Mouse (Mus musculus) forebrain, embryonic 15.5 days (tissue): Measurements from ENCODE around the gene Sema4d. TPM values are rescaled to one million over a fixed set of nuclear protein-coding genes. Genes with fewer than 3 reads are reported as not detected.

Experiments used
- ATAC-seq: fragments of 200-750 bp; cut with Nextera tagmentation; replicated peaks from 2 replicates; pipeline ENCODE4 v1.8.0; 2017; ENCODE audit warnings: mild to moderate bottlenecking, moderate TSS enrichment, moderate library complexity
- H3K27ac ChIP-seq: fragments of 300-500 bp; sonication (generic); replicated peaks from 2 replicates; pipeline ENCODE4 v1.5.1; 2015; ENCODE audit warnings: mild to moderate bottlenecking, inconsistent platforms
- H3K27me3 ChIP-seq: fragments of 300-500 bp; sonication (generic); 2 replicates; pipeline ENCODE4 v1.6.1; 2015; ENCODE audit warnings: inconsistent platforms
- H3K36me3 ChIP-seq: fragments of 300-500 bp; sonication (generic); 2 replicates; pipeline ENCODE4 v1.6.1; 2015; ENCODE audit warnings: mild to moderate bottlenecking, inconsistent platforms
- H3K4me1 ChIP-seq: fragments of 300-500 bp; sonication (generic); 2 replicates; pipeline ENCODE4 v1.6.1; 2015; ENCODE audit warnings: inconsistent platforms
- H3K4me2 ChIP-seq: fragments of 300-500 bp; sonication (generic); replicated peaks from 2 replicates; pipeline ENCODE4 v1.6.1; 2015; ENCODE audit warnings: mild to moderate bottlenecking, inconsistent platforms
- H3K4me3 ChIP-seq: fragments of 300-500 bp; sonication (generic); 2 replicates; pipeline ENCODE4 v1.5.1; 2015; ENCODE audit warnings: mild to moderate bottlenecking, inconsistent platforms
- H3K9ac ChIP-seq: fragments of 300-500 bp; sonication (generic); replicated peaks from 2 replicates; pipeline ENCODE4 v1.6.1; 2015; ENCODE audit warnings: mild to moderate bottlenecking, inconsistent platforms
- H3K9me3 ChIP-seq: fragments of 300-500 bp; sonication (generic); 2 replicates; pipeline ENCODE4 v1.6.1; 2016; ENCODE audit warnings: inconsistent platforms
- WGBS: fragments of 180-500 bp; shearing (Covaris S2); methylation state at CpG from one replicate; pipeline ENCODE4 v1.1.7; 2015; ENCODE audit warnings: mixed read lengths; 5-methylcytosine and 5-hydroxymethylcytosine counted together
- polyA plus RNA-seq: library from polyadenylated mRNA; unstranded; fragments of >200 nt; fragmentation: Nextera tagmentation; extraction: Ambion mirVana; gene quantifications from 2 replicates; pipeline ENCODE4 v1.2.1, GENCODE M21; 2015

The Sema4d gene
- polyA plus RNA-seq, 1 experiment from 2014 or later = 20.7 TPM

DNA sequence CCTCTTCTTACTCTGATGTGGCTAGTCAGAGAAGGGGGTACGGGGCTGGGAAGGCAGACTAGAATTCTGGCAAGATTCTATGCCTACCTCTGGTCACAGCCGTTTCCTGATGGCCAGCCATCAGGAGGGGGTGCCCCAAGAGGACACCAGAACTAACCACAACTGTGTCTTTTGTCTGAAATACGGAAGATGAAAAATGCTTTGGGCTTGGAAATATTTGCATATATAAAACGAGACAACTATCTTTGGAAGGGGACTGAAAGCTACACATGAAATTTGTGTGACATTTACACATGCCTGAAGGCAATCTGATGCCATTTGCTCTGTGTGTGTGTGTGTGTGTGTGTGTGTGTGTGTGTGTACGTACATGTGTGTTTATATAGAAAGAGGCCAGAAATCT lies 89.7 kb downstream of the Sema4d start:
- H3K4me1 ChIP-seq = no peaks in the 10 kb centered on the region
- H3K36me3 ChIP-seq = peaks cover 19% of the 10 kb centered on the region
- no peaks in the 10 kb centered on the region for H3K27me3 ChIP-seq
- no peak overlapping the region for H3K9ac ChIP-seq
- H3K27ac ChIP-seq = no peak overlapping the region
- no peak overlapping the region for H3K4me2 ChIP-seq
- no peak overlapping the region for H3K4me3 ChIP-seq
- no peak for ATAC-seq
- WGBS = 82% methylated on average over 5 of the region's 5 CpGs
- H3K9me3 ChIP-seq = no peaks in the 10 kb centered on the region

DNA sequence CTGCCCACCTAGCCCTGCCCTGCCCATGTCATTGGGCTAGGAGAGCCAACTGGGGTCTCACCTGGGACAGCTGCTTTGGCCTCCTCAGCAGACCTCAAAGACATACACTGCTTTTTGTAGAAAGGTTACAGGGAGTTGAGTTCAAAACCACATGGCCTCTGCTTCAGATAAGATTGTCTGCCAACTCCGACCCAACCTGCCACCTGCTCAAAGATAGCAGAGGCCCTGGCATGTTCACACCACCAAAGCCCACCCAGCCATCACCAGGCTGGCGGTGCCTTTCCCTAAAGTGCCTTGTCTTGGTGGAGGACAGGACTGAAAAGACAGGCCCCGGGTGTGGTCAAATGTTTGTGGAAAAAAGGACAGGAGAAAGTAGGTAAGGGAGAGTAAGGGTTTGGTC lies 95.2 kb downstream of the Sema4d start:
- Histone ChIP-seq H3K9ac (no peak overlapping the region), H3K27me3 (no peaks in the 10 kb centered on the region), H3K4me2 (no peak overlapping the region), H3K4me3 (no peak overlapping the region), H3K27ac (no peak overlapping the region), H3K9me3 (no peaks in the 10 kb centered on the region), H3K4me1 (no peaks in the 10 kb centered on the region), H3K36me3 (peaks cover 5% of the 10 kb centered on the region; the same call in 1 of the 2 replicates)
- ATAC-seq = no peak
- 94% methylated on average over 3 of the region's 3 CpGs for WGBS

DNA sequence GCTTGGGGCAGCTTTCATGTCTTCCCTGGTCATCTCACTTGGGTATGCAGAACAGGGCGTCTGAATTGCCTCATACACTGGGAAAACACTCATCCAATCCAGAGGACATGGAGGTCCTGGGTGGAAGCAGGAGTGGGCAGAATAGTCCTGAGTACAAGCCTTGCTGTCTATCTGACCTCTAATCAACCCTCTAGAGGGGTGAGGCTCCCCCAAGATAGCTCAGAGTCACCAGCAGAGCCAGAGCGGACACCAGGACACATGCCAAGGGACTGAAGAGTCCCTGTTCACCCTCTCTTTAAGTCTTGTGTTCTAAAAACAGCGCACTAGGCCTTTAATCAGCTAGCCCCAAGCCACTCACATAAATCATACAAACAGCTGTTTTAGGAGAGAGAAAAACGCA lies 95.7 kb downstream of the Sema4d start:
- no peak for ATAC-seq
- Histone ChIP-seq H3K4me2 (no peak overlapping the region), H3K36me3 (peaks cover 5% of the 10 kb centered on the region; the same call in 1 of the 2 replicates), H3K9me3 (no peaks in the 10 kb centered on the region), H3K9ac (no peak overlapping the region), H3K4me3 (no peak overlapping the region), H3K27ac (no peak overlapping the region), H3K27me3 (no peaks in the 10 kb centered on the region), H3K4me1 (no peaks in the 10 kb centered on the region)
- 83% methylated on average over 4 of the region's 4 CpGs for WGBS

DNA sequence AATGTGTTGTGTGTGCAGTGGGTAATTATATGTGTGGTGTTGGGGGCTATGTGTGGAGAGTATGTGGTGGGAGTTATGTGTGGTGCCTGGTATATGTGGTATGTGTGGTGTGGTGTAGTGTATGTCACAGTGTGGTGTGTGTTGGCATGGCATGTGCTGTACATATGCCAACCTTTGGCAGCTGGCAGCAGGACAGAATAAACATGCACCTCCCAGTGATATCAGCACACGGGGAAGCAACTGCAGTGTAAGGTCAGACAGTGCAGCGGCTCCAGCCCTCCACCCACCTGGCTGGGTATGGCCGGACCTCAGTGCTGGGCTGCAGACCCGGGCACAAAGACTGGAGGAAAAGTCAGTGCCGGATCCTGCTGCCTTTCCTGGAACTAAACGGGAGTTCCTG lies 96.1 kb downstream of the Sema4d start:
- 87% methylated on average over 6 of the region's 6 CpGs for WGBS
- Histone ChIP-seq H3K4me3 (no peak overlapping the region), H3K27me3 (no peaks in the 10 kb centered on the region), H3K9ac (no peak overlapping the region), H3K4me1 (no peaks in the 10 kb centered on the region), H3K9me3 (no peaks in the 10 kb centered on the region), H3K27ac (no peak overlapping the region), H3K36me3 (peaks cover 5% of the 10 kb centered on the region; the same call in 1 of the 2 replicates), H3K4me2 (no peak overlapping the region)
- ATAC-seq = no peak

DNA sequence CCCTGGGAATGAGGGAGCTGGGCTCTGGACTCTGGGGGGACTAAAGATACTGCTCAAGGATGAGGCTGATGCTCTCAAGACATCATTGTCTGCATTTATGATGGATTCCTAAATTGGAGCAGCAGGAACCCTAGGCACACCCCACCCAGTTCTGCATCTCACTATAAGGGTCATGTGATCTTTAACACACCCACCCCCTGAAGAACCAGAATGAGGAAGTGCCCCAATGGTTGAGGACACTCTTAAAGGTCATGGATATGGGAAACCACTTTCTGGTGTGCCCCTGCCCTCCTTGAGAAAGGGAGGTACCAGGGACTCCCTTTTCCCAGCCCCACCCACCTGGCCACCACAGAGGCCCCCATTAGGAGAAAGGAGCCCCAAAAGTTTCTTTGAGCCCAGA lies 97.1 kb downstream of the Sema4d start:
- H3K4me3 ChIP-seq = no peak overlapping the region
- peaks cover 5% of the 10 kb centered on the region; the same call in 1 of the 2 replicates for H3K36me3 ChIP-seq
- no peak overlapping the region for H3K4me2 ChIP-seq
- no peaks in the 10 kb centered on the region for H3K9me3 ChIP-seq
- ATAC-seq = no peak
- H3K27ac ChIP-seq = no peak overlapping the region
- no peaks in the 10 kb centered on the region for H3K4me1 ChIP-seq
- no peak overlapping the region for H3K9ac ChIP-seq
- no peaks in the 10 kb centered on the region for H3K27me3 ChIP-seq

DNA sequence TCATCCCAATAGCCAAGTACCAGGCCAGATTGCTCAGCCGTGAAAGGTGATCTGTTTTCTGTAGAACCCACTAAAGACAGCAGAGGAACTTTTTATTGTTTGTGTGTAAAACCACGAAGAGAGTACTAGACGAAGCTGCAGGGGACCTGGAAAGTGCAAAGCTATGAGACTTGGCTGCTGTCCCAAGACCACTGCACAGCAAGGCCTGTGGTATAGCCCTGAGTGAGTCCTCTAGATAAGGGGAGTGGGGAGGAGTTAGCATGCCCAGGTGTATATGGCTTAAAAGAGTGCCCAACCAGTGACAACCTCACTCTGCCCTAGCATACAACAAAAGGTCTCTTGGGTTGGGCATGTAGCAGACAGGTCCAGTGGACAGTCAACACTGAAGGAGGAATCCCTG lies 104.9 kb downstream of the Sema4d start:
- Histone ChIP-seq H3K4me1 (no peaks in the 10 kb centered on the region), H3K27ac (no peak overlapping the region), H3K36me3 (peaks cover 30% of the 10 kb centered on the region), H3K4me3 (no peak overlapping the region), H3K27me3 (no peaks in the 10 kb centered on the region), H3K4me2 (no peak overlapping the region), H3K9me3 (no peaks in the 10 kb centered on the region), H3K9ac (no peak overlapping the region)
- ATAC-seq = no peak
- WGBS = 40% methylated on average over 3 of the region's 3 CpGs

DNA sequence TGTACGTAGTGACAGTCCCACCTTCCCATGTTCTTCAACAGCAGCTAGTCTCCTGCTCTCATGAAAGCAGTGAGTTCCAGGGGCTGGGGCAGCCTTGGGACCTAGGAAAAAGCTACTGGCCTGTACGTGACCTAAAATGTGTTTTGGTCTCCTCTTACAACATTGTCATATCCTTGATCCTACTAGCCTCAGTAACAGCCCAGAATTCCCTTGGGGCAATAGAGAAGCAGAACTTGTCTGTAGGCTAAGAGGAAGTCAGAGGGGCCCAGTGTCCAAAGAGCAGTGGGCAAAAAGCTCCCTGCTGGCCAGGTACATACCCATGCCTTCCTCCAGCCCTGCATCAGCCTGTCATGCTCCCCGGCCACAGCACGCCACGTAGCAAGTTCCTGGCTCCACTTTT lies 106.6 kb downstream of the Sema4d start:
- H3K27ac ChIP-seq = no peak overlapping the region
- H3K36me3 ChIP-seq = peaks cover 46% of the 10 kb centered on the region
- 97% methylated on average over 5 of the region's 5 CpGs for WGBS

DNA sequence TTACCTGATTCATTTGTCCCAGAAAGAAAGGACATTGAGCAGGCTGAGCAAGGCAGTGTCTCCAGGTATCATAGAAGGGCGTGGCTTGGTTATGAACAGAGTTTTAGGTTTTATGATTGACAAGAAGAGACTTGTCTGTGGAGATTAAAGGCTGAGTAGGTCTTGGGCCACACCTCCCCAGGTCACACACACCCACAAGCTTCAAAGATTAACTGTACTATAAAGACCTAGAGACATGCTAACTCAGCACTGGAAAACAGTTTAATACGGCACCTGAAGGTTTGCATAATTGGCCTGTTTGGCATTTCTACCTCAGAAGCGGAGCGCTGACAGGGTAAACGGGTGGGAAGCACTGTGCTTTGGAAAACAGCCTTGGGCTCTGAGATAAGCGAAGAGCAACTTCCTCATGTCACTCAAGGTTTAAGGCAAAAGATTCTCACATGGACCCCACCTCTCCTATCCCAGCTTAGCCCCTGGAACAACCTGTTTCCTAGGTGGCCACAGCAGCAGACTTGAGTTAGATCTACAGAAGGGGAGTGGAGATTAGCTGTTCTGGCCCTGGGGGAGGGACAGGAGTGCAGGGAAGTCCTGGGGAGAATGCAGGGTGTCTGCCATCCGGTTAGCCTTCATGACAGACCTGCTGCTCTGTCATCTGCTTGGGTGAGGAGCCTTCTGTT lies 108.1 kb downstream of the Sema4d start:
- H3K9ac ChIP-seq = no peak overlapping the region
- no peak overlapping the region for H3K27ac ChIP-seq
- WGBS = 95% methylated on average over 7 of the region's 7 CpGs
- H3K36me3 ChIP-seq = peaks cover 61% of the 10 kb centered on the region
- no peaks in the 10 kb centered on the region for H3K9me3 ChIP-seq
- H3K27me3 ChIP-seq = no peaks in the 10 kb centered on the region
- no peaks in the 10 kb centered on the region for H3K4me1 ChIP-seq
- no peak for ATAC-seq
- no peak overlapping the region for H3K4me2 ChIP-seq
- H3K4me3 ChIP-seq = no peak overlapping the region

More for the DNA sequence above, 106.6 kb downstream of the Sema4d start:
- no peaks in the 10 kb centered on the region for H3K4me1 ChIP-seq
- no peak overlapping the region for H3K9ac ChIP-seq
- no peak overlapping the region for H3K4me2 ChIP-seq
- no peak overlapping the region for H3K4me3 ChIP-seq
- no peak for ATAC-seq
- no peaks in the 10 kb centered on the region for H3K27me3 ChIP-seq
- H3K9me3 ChIP-seq = no peaks in the 10 kb centered on the region

DNA sequence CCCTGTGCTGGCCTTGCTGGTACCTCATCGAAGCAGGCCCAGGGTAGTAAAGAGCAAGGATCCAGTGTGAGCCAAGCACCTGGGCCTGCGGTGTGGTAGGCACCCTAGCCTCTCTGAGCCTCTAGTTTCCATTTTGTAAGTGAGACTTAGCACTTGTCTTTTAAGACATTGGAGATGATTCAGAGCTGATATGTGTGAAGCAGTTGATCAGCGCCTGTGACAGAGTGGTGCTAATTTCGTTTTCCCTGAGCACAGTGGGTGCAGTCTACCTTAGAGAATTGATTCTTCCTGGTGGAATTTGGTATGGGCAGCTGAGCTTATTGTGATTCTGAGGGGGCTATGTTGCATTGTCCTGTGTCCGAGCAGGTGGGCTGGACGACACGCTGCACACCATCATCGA lies 111.9 kb downstream of the Sema4d start:
- Histone ChIP-seq H3K4me1 (no peaks in the 10 kb centered on the region), H3K4me3 (no peak overlapping the region), H3K4me2 (no peak overlapping the region), H3K9me3 (no peaks in the 10 kb centered on the region), H3K27ac (no peak overlapping the region), H3K36me3 (peaks cover 77% of the 10 kb centered on the region), H3K9ac (no peak overlapping the region), H3K27me3 (no peaks in the 10 kb centered on the region)
- ATAC-seq = no peak
- 94% methylated on average over 8 of the region's 8 CpGs for WGBS

DNA sequence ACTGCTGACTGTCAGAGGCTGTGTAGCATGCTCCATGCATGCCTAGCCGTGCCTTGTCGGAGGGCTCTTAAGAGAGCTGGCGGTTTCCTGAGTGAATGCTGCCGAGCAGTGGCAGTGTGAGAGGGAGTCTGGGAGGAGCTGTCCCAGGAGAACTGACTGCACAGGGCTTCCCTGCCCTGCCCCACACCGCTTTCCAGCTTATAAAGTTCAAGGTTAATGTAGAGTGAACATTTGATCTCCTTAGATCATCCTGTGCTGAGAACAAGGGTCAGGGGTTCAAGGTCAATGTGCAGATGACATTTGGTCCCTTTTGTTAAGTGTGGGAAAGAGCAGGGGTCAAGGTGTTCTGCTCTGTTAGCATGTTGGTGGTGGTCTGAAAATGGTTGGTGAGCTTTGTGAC lies 112.5 kb downstream of the Sema4d start:
- Histone ChIP-seq H3K4me1 (no peaks in the 10 kb centered on the region), H3K4me2 (no peak overlapping the region), H3K4me3 (no peak overlapping the region), H3K36me3 (peaks cover 77% of the 10 kb centered on the region), H3K27me3 (no peaks in the 10 kb centered on the region), H3K27ac (no peak overlapping the region), H3K9me3 (no peaks in the 10 kb centered on the region), H3K9ac (no peak overlapping the region)
- WGBS = 94% methylated on average over 5 of the region's 5 CpGs
- ATAC-seq = no peak

DNA sequence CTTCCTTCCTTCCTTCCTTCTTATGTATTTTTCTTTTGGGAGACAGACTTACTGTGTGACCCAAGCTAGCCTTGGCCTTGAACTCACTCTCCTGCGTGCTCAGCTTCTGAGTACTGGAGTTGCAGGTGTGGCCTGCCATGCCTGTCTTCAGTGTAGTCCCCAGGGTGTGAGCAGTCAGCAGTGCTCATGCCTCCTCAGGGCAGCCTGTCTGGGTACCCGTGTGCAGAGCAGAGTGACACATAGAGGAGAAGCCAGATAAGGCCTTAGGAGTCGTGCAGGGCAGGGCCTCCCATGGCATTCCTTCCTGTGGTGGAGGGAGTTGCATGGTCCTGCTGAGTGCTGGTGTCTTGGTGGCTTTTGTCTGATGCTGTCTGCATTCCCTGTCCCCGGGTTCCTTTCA lies 114.2 kb downstream of the Sema4d start:
- Histone ChIP-seq H3K4me1 (no peaks in the 10 kb centered on the region), H3K36me3 (peaks cover 80% of the 10 kb centered on the region), H3K4me3 (no peak overlapping the region), H3K9me3 (no peaks in the 10 kb centered on the region), H3K27me3 (no peaks in the 10 kb centered on the region), H3K27ac (no peak overlapping the region), H3K9ac (no peak overlapping the region), H3K4me2 (no peak overlapping the region)
- no peak for ATAC-seq
- 85% methylated on average over 4 of the region's 4 CpGs for WGBS

DNA sequence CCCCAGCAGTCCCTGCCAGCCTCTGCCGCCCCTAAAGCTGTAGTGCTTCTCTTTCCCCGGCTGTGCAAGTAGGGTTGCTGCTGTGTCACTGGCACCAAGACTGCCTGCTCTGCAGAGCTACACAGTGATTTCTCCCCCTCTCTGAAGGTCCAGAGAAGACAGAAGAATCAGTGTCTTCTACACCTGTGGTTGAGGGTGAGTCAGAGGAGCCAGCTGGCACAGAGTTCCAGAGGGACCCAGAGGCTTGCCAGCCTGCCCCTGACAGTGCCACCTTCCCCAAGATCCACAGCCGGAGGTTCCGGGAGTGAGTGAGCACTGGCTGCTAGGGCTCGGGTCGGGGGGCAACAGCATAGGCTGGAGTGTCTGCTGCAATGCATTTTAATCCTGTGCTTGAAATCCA lies 114.9 kb downstream of the Sema4d start:
- ATAC-seq = no peak
- no peaks in the 10 kb centered on the region for H3K4me1 ChIP-seq
- no peak overlapping the region for H3K9ac ChIP-seq
- no peak overlapping the region for H3K4me2 ChIP-seq
- 88% methylated on average over 6 of the region's 6 CpGs for WGBS
- no peak overlapping the region for H3K4me3 ChIP-seq
- H3K27me3 ChIP-seq = no peaks in the 10 kb centered on the region
- H3K27ac ChIP-seq = no peak overlapping the region
- H3K36me3 ChIP-seq = peaks cover 83% of the 10 kb centered on the region
- no peaks in the 10 kb centered on the region for H3K9me3 ChIP-seq

DNA sequence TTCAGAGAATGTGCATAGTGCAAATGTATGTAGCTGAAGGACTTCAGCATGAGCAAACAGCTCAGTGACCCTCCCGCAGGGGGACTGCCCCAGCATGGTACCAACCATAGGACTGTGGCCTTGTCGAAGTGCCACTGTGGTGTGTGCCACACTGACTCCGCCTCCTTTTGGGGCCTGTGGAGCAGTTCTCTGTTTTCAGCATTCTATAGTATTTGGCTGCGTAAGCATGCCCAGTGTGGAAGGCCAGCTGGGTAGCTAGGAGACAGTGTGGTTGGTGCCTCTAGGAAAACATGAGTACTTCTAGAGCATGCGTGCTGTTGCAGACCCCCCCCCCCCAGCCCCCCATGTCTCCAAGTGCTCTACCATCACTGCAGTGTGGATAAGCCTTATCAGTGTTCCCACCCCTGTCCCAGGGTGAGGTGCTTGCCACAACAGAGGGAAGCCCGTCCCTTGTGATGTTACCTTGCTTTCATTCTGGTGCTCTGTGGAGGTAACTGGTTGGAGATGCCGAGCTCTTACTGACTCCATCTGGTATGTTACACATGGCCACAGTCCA lies 115.8 kb downstream of the Sema4d start:
- H3K4me2 ChIP-seq = no peak overlapping the region
- no peaks in the 10 kb centered on the region for H3K27me3 ChIP-seq
- 85% methylated on average over 7 of the region's 7 CpGs for WGBS
- H3K9ac ChIP-seq = no peak overlapping the region
- peak; percentile 36; the same call in 1 of the 2 replicates for ATAC-seq
- H3K9me3 ChIP-seq = no peaks in the 10 kb centered on the region
- no peak overlapping the region for H3K4me3 ChIP-seq
- H3K4me1 ChIP-seq = no peaks in the 10 kb centered on the region
- H3K27ac ChIP-seq = no peak overlapping the region
- peaks cover 81% of the 10 kb centered on the region for H3K36me3 ChIP-seq
